Mouse (Mus musculus) myocyte (in vitro differentiated cells): Measurements from ENCODE around the gene E2f6.

ENCODE experiments used
- CEBPB ChIP-seq: IDR thresholded peaks from 2 replicates; pipeline ENCODE4 v1.6.1; 2011; ENCODE audit warnings: mild to moderate bottlenecking, moderate library complexity; ENCODE audit not compliant: poor library complexity, insufficient read depth, severe bottlenecking
- E2F4 ChIP-seq: IDR thresholded peaks from one replicate; pipeline ENCODE4 v1.6.1; 2011; ENCODE audit warnings: mild to moderate bottlenecking, control low read depth, moderate library complexity; ENCODE audit not compliant: insufficient read depth
- MAX ChIP-seq: IDR thresholded peaks from one replicate; pipeline ENCODE4 v1.6.1; 2011; ENCODE audit warnings: low read depth, mild to moderate bottlenecking, control low read depth
- MYOD1 ChIP-seq, 3 experiments: IDR thresholded peaks; one replicate each; pipeline ENCODE4 v1.6.1; 2011; ENCODE audit warnings: control low read depth in 2 of 3, low read depth in 2 of 3, mild to moderate bottlenecking in 2 of 3, moderate library complexity in 1 of 3; ENCODE audit not compliant: insufficient read length in 2 of 3, control insufficient read depth in 1 of 3
- POLR2A ChIP-seq: IDR thresholded peaks from one replicate; pipeline ENCODE4 v1.6.1; 2011; ENCODE audit warnings: low read depth, mild to moderate bottlenecking, control low read depth, moderate library complexity; ENCODE audit not compliant: insufficient read length
- POLR2AphosphoS2 ChIP-seq: IDR thresholded peaks from one replicate; pipeline ENCODE4 v1.6.1; 2011; ENCODE audit warnings: low read depth, control low read depth; ENCODE audit not compliant: insufficient read length
- SRF ChIP-seq: IDR thresholded peaks from one replicate; pipeline ENCODE4 v1.6.1; 2011; ENCODE audit warnings: low read depth; ENCODE audit not compliant: control insufficient read depth, insufficient read length
- TCF12 ChIP-seq: IDR thresholded peaks from one replicate; pipeline ENCODE4 v1.6.1; 2011; ENCODE audit warnings: mild to moderate bottlenecking, control low read depth; ENCODE audit not compliant: poor library complexity, insufficient read depth, severe bottlenecking
- USF1 ChIP-seq: IDR thresholded peaks from one replicate; pipeline ENCODE4 v1.6.1; 2011; ENCODE audit warnings: low read depth, mild to moderate bottlenecking, control low read depth, moderate library complexity

DNA sequence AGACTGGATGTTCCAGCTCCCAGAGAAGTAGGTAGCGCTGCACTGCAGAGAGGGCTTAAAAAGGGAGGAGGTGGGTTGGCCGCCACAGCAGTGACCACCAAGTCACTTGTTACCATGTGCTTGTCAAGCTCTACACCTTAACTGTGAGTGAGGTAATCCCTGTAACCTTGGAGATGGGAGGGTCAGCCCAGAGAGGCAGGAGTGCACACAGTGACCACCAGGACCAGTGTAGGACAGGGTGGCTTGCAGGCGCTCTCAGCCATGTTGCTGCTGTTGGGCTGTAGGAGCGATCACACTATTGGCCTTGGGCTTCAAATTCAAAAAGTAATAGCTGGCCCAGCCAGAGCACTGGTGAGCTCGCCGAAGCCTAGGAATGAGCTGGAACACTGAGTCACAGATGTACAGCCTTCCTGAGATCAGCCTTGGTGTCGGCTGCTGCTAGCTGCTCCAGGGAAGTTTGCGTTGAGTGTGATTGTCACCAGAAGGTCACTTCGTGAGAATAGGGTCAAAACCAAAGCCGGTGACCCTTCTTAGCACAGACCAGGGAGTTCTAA, 11.5 kb downstream of the E2f6 start:
- no peak for TF ChIP-seq SRF
- TF ChIP-seq POLR2A = no peak
- no peak for TF ChIP-seq MYOD1 (IDR thresholded peaks at IDR 0.05; ENCODE audit: control insufficient read depth in 1 of 3, insufficient read length in 2 of 3, low read depth in 2 of 3)
- TF ChIP-seq TCF12 = no peak
- no peak for TF ChIP-seq USF1
- TF ChIP-seq E2F4 = no peak
- no peak for TF ChIP-seq POLR2AphosphoS2
- TF ChIP-seq CEBPB = no peak
- no peak for TF ChIP-seq MAX
